Mouse (Mus musculus): ENCODE data around the gene Gm42957. TPM values are rescaled to one million over a fixed set of nuclear protein-coding genes. Genes with fewer than 3 reads are reported as not detected.
"Not testable (repeated sequence)": the region's sequence is repeated elsewhere in the genome, so short reads cannot be mapped to it uniquely, and the experiment has no call there.

The Gm42957 gene
- polyA plus RNA-seq, 1 experiment from 2014 or later = 0.04 TPM

DNA sequence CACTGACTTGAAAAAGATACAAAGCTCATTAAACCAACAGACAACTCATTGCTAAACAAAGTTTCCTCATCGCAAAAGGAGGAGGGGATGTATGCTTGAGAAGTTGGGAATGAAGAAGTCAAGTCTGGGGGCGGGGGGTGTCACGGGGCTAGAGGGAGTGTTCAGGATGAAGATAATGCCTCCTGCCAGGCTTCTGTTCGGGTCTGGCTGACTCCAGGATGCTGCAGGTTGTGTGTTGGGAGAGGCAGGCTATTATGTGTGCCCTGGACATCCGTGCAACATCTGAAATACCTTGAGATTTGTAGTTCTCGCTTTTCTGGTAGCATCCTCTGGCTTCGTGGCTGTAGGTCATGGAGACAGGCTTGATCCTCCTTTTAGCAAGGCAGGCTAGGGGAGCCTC is 43.2 kb downstream of the Gm42957 start:
- H3K36me3 ChIP-seq (ENCODE audit: control insufficient read depth, insufficient read depth, low read length) = no peaks in the 10 kb centered on the region
- H3K27ac ChIP-seq (ENCODE audit: low read depth, low read length) = no peak overlapping the region
- no peak overlapping the region for H3K4me3 ChIP-seq (ENCODE audit: low read depth, low read length)
- 0 out of 2 replicates have a peak, but pooled peaks cover 4% of the 10 kb centered on the region for H3K27me3 ChIP-seq (ENCODE audit: control insufficient read depth, insufficient read depth, low read length)
- H3K9ac ChIP-seq (ENCODE audit: low read length) = no peak overlapping the region
- WGBS = 62% methylated on average over 7 of the region's 7 CpGs
- ATAC-seq (ENCODE audit: low FRiP score) (no peak), DNase-seq (ENCODE audit: low spot score, missing footprints) (no peak)
- no peaks in the 10 kb centered on the region for H3K9me3 ChIP-seq (ENCODE audit: control insufficient read depth, low read length)
- no peaks in the 10 kb centered on the region for H3K4me1 ChIP-seq (ENCODE audit: control insufficient read depth, insufficient read depth, low read length)
- no peak overlapping the region for H3K4me2 ChIP-seq

DNA sequence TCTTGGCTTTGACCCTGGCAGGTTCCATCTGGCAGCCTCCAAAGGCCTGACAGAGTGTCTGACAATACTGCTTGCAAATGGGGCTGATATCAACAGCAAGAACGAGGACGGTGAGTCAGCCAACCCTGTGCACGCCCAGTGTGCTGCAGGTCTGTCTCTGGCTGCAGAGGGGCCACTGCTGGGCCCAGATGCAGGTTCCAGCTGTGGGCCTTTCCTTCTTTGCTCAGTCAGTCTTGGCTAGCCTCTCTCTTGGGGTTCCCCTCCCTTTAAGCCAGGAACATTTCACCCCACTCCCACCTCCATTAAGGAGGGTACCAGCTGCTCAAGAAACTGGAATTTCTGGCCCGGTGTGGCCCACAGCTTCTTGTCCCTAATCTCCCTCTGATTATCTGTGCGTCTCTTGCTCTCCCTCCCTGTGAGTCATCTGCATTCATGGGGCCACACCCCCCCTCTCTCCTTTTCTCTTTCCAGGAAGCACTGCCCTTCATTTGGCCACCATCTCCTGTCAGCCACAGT is 43.9 kb downstream of the Gm42957 start:
- 24% methylated on average over 5 of the region's 5 CpGs for WGBS
- ATAC-seq (ENCODE audit: low FRiP score) (no peak), DNase-seq (ENCODE audit: low spot score, missing footprints) (no peak)
- no peak overlapping the region for H3K27ac ChIP-seq (ENCODE audit: low read depth, low read length)
- no peak overlapping the region for H3K4me2 ChIP-seq
- H3K9ac ChIP-seq (ENCODE audit: low read length) = no peak overlapping the region
- H3K36me3 ChIP-seq (ENCODE audit: control insufficient read depth, insufficient read depth, low read length) = no peaks in the 10 kb centered on the region
- H3K9me3 ChIP-seq (ENCODE audit: control insufficient read depth, low read length) = no peaks in the 10 kb centered on the region
- peaks cover 4% of the 10 kb centered on the region; the same call in 1 of the 2 replicates for H3K27me3 ChIP-seq (ENCODE audit: control insufficient read depth, insufficient read depth, low read length)
- no peak overlapping the region for H3K4me3 ChIP-seq (ENCODE audit: low read depth, low read length)
- H3K4me1 ChIP-seq (ENCODE audit: control insufficient read depth, insufficient read depth, low read length) = no peaks in the 10 kb centered on the region

DNA sequence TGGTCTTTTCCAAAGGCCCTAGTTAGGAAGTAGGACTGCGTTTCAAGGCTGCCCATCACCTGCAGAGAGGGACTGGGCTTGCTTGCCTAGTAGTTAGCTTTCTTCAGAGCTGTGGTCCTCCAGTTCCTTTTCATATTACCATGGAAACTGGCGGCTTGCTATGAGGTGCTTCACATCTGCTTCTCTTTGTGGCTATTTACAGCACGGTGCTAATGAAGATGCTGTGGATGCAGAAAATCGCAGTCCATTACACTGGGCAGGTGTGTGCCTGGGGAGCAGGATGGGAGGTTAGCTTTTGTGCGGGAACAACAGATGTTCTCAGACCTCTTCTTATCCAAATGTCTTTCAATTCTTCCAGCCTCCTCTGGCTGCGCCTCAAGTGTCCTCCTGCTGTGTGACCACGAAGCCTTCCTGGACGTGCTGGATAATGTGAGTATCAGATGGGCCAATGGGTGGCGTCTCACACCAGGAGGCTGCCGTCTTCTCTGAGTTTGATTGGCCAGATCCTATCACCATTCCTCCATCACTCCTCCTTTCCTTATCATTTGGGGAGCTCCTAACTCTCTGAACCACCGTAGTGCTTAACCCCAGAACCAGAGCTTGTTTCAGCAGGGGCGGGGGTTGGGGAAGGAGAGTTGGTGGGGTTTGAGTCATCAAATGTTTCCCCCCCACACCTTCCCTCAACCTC is 45.1 kb downstream of the Gm42957 start:
- Histone ChIP-seq H3K9ac (ENCODE audit: low read length) (no peak overlapping the region), H3K36me3 (ENCODE audit: control insufficient read depth, insufficient read depth, low read length) (no peaks in the 10 kb centered on the region), H3K27me3 (ENCODE audit: control insufficient read depth, insufficient read depth, low read length) (peaks cover 4% of the 10 kb centered on the region; the same call in 1 of the 2 replicates), H3K4me3 (ENCODE audit: low read depth, low read length) (no peak overlapping the region), H3K27ac (ENCODE audit: low read depth, low read length) (no peak overlapping the region), H3K9me3 (ENCODE audit: control insufficient read depth, low read length) (no peaks in the 10 kb centered on the region), H3K4me2 (no peak overlapping the region), H3K4me1 (ENCODE audit: control insufficient read depth, insufficient read depth, low read length) (no peaks in the 10 kb centered on the region)
- WGBS = 16% methylated on average over 12 of the region's 12 CpGs
- ATAC-seq (ENCODE audit: low FRiP score) = no peak
- no peak for DNase-seq (ENCODE audit: low spot score, missing footprints)

DNA sequence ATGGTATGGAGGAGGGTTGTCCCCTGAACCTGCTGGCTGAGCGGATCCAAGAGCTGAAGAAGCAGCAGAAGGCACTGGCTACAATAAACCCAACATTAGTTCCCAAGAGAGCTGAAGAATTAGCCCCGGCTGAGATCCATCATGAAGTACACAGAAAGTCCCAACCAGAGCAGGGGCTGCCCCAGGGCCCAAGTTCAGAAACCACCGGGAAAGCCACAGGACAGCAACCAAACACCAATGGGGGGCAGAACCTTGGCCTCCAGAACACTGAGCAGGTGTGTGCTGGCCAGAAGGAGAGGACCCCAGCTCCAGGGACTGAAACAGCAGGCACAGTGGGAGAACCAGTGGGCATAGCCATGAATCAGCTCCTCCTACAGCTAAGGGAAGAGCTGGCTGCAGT is 48.2 kb downstream of the Gm42957 start:
- no peak for DNase-seq (ENCODE audit: low spot score, missing footprints)
- H3K27me3 ChIP-seq (ENCODE audit: control insufficient read depth, insufficient read depth, low read length) = peaks cover 4% of the 10 kb centered on the region; the same call in 1 of the 2 replicates
- WGBS = 79% methylated on average over 3 of the region's 3 CpGs

DNA sequence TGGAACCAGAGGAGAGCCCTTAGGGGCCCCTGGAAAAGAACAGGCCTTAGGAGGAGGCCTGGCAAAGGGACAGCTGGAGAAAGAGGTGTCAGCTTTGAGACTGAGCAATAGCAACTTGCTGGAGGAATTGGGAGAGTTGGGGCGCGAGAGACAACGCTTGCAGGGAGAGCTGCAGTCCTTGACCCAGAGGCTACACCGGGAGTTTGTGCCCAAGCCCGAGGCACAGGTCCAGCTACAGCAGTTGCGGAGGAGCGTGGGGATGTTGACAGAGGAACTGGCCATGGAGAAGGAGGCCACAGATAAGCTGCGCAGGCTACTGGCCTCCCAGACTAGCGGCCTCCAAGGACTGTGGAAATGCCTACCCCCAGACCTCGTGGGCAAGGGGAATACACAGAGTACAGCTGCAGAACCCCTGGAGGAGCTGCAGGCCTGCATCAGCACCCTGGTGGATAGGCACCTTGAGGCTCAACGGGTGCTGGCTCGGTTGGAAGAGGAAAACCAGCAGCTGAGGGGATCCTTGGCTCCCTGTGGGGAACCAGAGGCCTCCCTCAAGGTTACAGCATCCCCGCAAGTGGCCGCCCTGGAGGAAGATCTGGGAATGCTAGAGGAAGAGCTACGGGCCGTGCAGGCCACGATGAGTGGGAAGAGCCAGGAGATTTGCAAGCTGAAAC is 49.0 kb downstream of the Gm42957 start:
- no peak overlapping the region for H3K27ac ChIP-seq (ENCODE audit: low read depth, low read length)
- peak overlapping the region; percentile 22; the same call in 1 of the 2 replicates for H3K4me2 ChIP-seq
- no peak overlapping the region for H3K9ac ChIP-seq (ENCODE audit: low read length)
- no peak overlapping the region for H3K4me3 ChIP-seq (ENCODE audit: low read depth, low read length)
- H3K36me3 ChIP-seq (ENCODE audit: control insufficient read depth, insufficient read depth, low read length) = no peaks in the 10 kb centered on the region
- ATAC-seq (ENCODE audit: low FRiP score) (no peak), DNase-seq (ENCODE audit: low spot score, missing footprints) (no peak)
- no peaks in the 10 kb centered on the region for H3K4me1 ChIP-seq (ENCODE audit: control insufficient read depth, insufficient read depth, low read length)
- 62% methylated on average over 17 of the region's 17 CpGs for WGBS
- H3K27me3 ChIP-seq (ENCODE audit: control insufficient read depth, insufficient read depth, low read length) = peaks cover 4% of the 10 kb centered on the region; the same call in 1 of the 2 replicates
- no peaks in the 10 kb centered on the region for H3K9me3 ChIP-seq (ENCODE audit: control insufficient read depth, low read length)

More for the DNA sequence above, 48.2 kb downstream of the Gm42957 start:
- H3K4me3 ChIP-seq (ENCODE audit: low read depth, low read length) = no peak overlapping the region
- no peaks in the 10 kb centered on the region for H3K36me3 ChIP-seq (ENCODE audit: control insufficient read depth, insufficient read depth, low read length)
- H3K4me1 ChIP-seq (ENCODE audit: control insufficient read depth, insufficient read depth, low read length) = no peaks in the 10 kb centered on the region
- H3K4me2 ChIP-seq = no peak overlapping the region
- H3K9ac ChIP-seq (ENCODE audit: low read length) = no peak overlapping the region
- H3K9me3 ChIP-seq (ENCODE audit: control insufficient read depth, low read length) = no peaks in the 10 kb centered on the region
- H3K27ac ChIP-seq (ENCODE audit: low read depth, low read length) = no peak overlapping the region
- no peak for ATAC-seq (ENCODE audit: low FRiP score)

DNA sequence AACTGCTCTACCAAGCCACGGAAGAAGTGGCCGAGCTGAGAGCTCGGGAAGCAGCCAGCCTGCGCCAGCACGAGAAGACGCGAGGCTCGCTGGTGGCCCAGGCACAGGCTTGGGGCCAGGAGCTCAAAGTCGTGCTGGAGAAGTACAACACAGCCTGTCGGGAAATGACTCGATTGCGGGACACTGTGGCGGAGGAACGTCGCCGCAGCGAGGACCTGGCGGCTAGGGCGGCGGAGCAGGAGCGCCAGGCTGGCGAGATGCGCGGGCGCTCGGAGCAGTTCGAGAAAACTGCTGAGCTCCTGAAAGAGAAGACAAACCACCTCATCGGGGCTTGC is 49.5 kb downstream of the Gm42957 start:
- ATAC-seq (ENCODE audit: low FRiP score) = no peak
- H3K36me3 ChIP-seq (ENCODE audit: control insufficient read depth, insufficient read depth, low read length) = no peaks in the 10 kb centered on the region
- no peak overlapping the region; the same call in 1 of the 2 replicates for H3K4me3 ChIP-seq (ENCODE audit: low read depth, low read length)
- no peaks in the 10 kb centered on the region for H3K9me3 ChIP-seq (ENCODE audit: control insufficient read depth, low read length)
- no peak for DNase-seq (ENCODE audit: low spot score, missing footprints)
- H3K4me1 ChIP-seq (ENCODE audit: control insufficient read depth, insufficient read depth, low read length) = peaks cover 3% of the 10 kb centered on the region
- peaks cover under 1% of the 10 kb centered on the region; the same call in 1 of the 2 replicates for H3K27me3 ChIP-seq (ENCODE audit: control insufficient read depth, insufficient read depth, low read length)
- H3K4me2 ChIP-seq = peak overlapping the region; percentile 22; the same call in 1 of the 2 replicates
- 38% methylated on average over 28 of the region's 28 CpGs for WGBS
- H3K27ac ChIP-seq (ENCODE audit: low read depth, low read length) = no peak overlapping the region
- H3K9ac ChIP-seq (ENCODE audit: low read length) = no peak overlapping the region

DNA sequence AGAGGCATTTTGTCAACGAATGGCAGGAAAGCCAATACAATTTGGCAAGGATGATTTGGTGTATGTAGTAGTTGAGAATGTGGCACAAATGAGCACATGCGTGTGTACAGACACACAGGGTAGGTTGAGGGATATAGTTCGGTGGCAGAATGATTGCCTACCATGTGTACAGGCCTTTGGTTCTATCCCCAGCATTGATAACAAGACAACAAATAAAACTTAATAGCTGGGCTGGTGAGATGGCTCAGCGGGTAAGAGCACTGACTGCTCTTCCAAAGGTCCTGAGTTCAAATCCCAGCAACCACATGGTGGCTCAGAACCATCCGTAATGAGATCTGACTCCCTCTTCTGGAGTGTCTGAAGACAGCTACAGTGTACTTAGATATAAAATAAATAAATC is 50.8 kb downstream of the Gm42957 start:
- not testable (repeated sequence) for H3K9me3 ChIP-seq (ENCODE audit: control insufficient read depth, low read length); H3K27ac ChIP-seq (ENCODE audit: low read depth, low read length); H3K4me3 ChIP-seq (ENCODE audit: low read depth, low read length); DNase-seq (ENCODE audit: low spot score, missing footprints); H3K4me2 ChIP-seq; H3K36me3 ChIP-seq (ENCODE audit: control insufficient read depth, insufficient read depth, low read length); H3K9ac ChIP-seq (ENCODE audit: low read length); ATAC-seq (ENCODE audit: low FRiP score); H3K4me1 ChIP-seq (ENCODE audit: control insufficient read depth, insufficient read depth, low read length); H3K27me3 ChIP-seq (ENCODE audit: control insufficient read depth, insufficient read depth, low read length)
- WGBS = 95% methylated on average over 5 of the region's 5 CpGs

DNA sequence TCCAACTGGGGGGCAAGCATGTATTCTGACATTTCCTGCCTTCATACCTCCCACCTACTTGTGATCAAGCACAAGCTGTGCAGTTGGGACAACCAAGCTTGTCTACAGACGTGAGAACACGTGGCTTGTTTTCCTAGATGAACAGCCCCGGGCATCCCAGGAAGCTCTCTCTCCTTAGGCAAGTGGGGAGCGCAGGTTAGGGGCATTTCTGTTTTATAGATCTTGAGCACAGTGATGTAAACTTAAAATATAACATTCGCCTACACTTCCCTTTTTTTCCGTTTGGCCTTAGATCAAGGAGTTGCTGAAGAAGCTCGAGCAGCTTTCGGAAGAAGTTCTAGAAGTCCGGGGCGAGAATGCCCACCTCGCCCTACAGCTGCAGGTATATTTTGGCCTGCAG is 53.6 kb downstream of the Gm42957 start:
- ATAC-seq (ENCODE audit: low FRiP score) (no peak), DNase-seq (ENCODE audit: low spot score, missing footprints) (no peak)
- H3K9ac ChIP-seq (ENCODE audit: low read length) = no peak overlapping the region

DNA sequence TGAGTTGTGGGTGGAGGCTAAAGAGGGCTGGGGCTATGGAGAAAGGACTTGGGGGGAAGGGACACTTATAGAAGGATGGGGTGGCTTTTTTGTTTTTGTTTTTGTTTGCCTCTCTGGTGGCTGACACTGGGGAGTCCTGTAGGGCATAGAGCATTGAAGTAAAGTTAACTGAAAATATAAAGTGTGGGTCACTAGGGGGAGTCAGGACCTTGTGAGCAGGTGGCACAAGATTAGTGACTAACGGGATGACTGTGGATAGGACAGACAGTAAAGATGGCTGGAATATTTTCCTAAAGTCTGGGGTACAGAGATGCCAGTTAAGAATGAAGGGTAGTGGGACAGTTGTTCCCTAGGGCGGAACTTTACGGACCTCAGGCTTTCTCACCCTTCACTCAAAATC is 55.0 kb downstream of the Gm42957 start:
- DNase-seq (ENCODE audit: low spot score, missing footprints) = no peak
- ATAC-seq (ENCODE audit: low FRiP score) = no peak
- Histone ChIP-seq H3K4me2 (no peak overlapping the region), H3K4me3 (ENCODE audit: low read depth, low read length) (no peak overlapping the region), H3K27ac (ENCODE audit: low read depth, low read length) (no peak overlapping the region), H3K4me1 (ENCODE audit: control insufficient read depth, insufficient read depth, low read length) (peaks cover 6% of the 10 kb centered on the region), H3K36me3 (ENCODE audit: control insufficient read depth, insufficient read depth, low read length) (no peaks in the 10 kb centered on the region), H3K9ac (ENCODE audit: low read length) (no peak overlapping the region), H3K9me3 (ENCODE audit: control insufficient read depth, low read length) (no peaks in the 10 kb centered on the region), H3K27me3 (ENCODE audit: control insufficient read depth, insufficient read depth, low read length) (no peaks in the 10 kb centered on the region)
- 52% methylated on average over 3 of the region's 3 CpGs for WGBS

More for the DNA sequence above, 53.6 kb downstream of the Gm42957 start:
- Histone ChIP-seq H3K9me3 (ENCODE audit: control insufficient read depth, low read length) (no peaks in the 10 kb centered on the region), H3K4me3 (ENCODE audit: low read depth, low read length) (no peak overlapping the region), H3K4me2 (no peak overlapping the region), H3K4me1 (ENCODE audit: control insufficient read depth, insufficient read depth, low read length) (peaks cover 6% of the 10 kb centered on the region), H3K36me3 (ENCODE audit: control insufficient read depth, insufficient read depth, low read length) (no peaks in the 10 kb centered on the region), H3K27ac (ENCODE audit: low read depth, low read length) (no peak overlapping the region), H3K27me3 (ENCODE audit: control insufficient read depth, insufficient read depth, low read length) (no peaks in the 10 kb centered on the region; the same call in 1 of the 2 replicates)
- 85% methylated on average over 11 of the region's 11 CpGs for WGBS

Data from midbrain, embryonic 11.5 days (tissue).